Mouse (Mus musculus): ENCODE measurements at regions not wholly inside any gene's neighbourhood (a gene's known extent, or its start where the extent isn't known, plus 50 kb on each side); places are given as distances from the start of the nearest gene placed in this dataset.

- DNase-seq (ENCODE audit: low spot score) = no peak
Observed at GRCm38 (mm10) chr3:63542638-63543408, 59.1 kb upstream of the Gm34302 start.

GRCm38 (mm10) chr3:63538881-63539280, 55.2 kb upstream of the Gm34302 start:
- no peak for DNase-seq (ENCODE audit: low spot score)

- DNase-seq (ENCODE audit: low spot score) = no peak
Observed at GRCm38 (mm10) chr3:63534141-63534540, 50.5 kb upstream of the Gm34302 start.
